Mouse (Mus musculus) heart, adult 2 months (tissue): ENCODE measurements around the gene Tmem144. TPM values are rescaled to one million over a fixed set of nuclear protein-coding genes. Genes with fewer than 3 reads are reported as not detected.

Experiments used
- DNase-seq, 2 experiments: peaks; one replicate each; pipeline ENCODE4 v3.0.0; 2021
- H3K27ac ChIP-seq: fragments of 200-600 bp; 2 replicates; pipeline ENCODE4 v1.8.1; 2022
- H3K27me3 ChIP-seq: fragments of 200-500 bp; 2 replicates; pipeline ENCODE4 v1.6.1; 2012; ENCODE audit warnings: mild to moderate bottlenecking, low read length, inconsistent platforms, mixed read lengths; ENCODE audit not compliant: control insufficient read depth, insufficient read depth
- H3K36me3 ChIP-seq: fragments of 200-500 bp; 2 replicates; pipeline ENCODE4 v1.6.1; 2012; ENCODE audit warnings: low read length, inconsistent platforms; ENCODE audit not compliant: control insufficient read depth, insufficient read depth
- H3K4me1 ChIP-seq: fragments of 200-500 bp; 2 replicates; pipeline ENCODE4 v1.6.1; 2011; ENCODE audit warnings: low read length; ENCODE audit not compliant: control insufficient read depth, insufficient read depth
- H3K4me3 ChIP-seq: fragments of 200-600 bp; 2 replicates; pipeline ENCODE4 v1.8.1; 2022
- H3K79me2 ChIP-seq: fragments of 200-500 bp; replicated peaks from 2 replicates; pipeline ENCODE4 v1.6.1; 2012; ENCODE audit warnings: mild to moderate bottlenecking, inconsistent platforms, low read length, moderate library complexity, mixed read lengths; ENCODE audit not compliant: control insufficient read depth, insufficient read depth
- H3K9ac ChIP-seq: fragments of 200-500 bp; 2 replicates; pipeline ENCODE4 v1.6.1; 2012; ENCODE audit warnings: low read depth, mild to moderate bottlenecking, control low read depth, inconsistent platforms, low read length, mixed read lengths
- CTCF ChIP-seq: fragments of 200-600 bp; IDR thresholded peaks from 2 replicates; pipeline ENCODE4 v1.8.1; 2022; ENCODE audit warnings: antibody characterized with exemption, mild to moderate bottlenecking, moderate library complexity
- EP300 ChIP-seq: fragments of 200-500 bp; IDR thresholded peaks from 2 replicates; pipeline ENCODE4 v1.6.1; 2011; ENCODE audit warnings: low read depth, low read length, control low read depth; ENCODE audit not compliant: insufficient read depth
- POLR2A ChIP-seq: fragments of 200-500 bp; IDR thresholded peaks from 2 replicates; pipeline ENCODE4 v1.6.1; 2011; ENCODE audit warnings: mild to moderate bottlenecking, low read depth, low read length, control low read depth; ENCODE audit not compliant: insufficient read depth
- WGBS: fragments of 180-500 bp; shearing (Covaris S2); methylation state at CpG from one replicate; pipeline ENCODE4 v1.1.7; 2018; 5-methylcytosine and 5-hydroxymethylcytosine counted together
- intact Hi-C: fragments of 180-260 bp; cut with DNase I; formaldehyde crosslinking; loops from one replicate; pipeline ENCODE4 v1.15.1; 2025
- polyA plus RNA-seq: library from polyadenylated mRNA; depleted of rRNA; stranded (reverse); fragments of >200 nt; gene quantifications from 2 replicates; pipeline ENCODE4 v1.2.3, GENCODE M21; 2012
- total RNA-seq, 2 experiments: library from RNA; stranded (reverse); gene quantifications; 2 replicates each; pipeline ENCODE4 v1.2.3; 2021

Tmem144 gene
- total and polyA plus RNA-seq, 3 experiments, result 5.7 to 15.6 (median 11.4) TPM

- Histone ChIP-seq H3K4me3 (no peak overlapping the region), H3K9ac (no peak overlapping the region), H3K4me1 (no peaks in the 10 kb centered on the region), H3K79me2 (no peaks in the 10 kb centered on the region), H3K36me3 (no peaks in the 10 kb centered on the region), H3K27me3 (no peaks in the 10 kb centered on the region), H3K27ac (no peak overlapping the region)
- no peak for DNase-seq
- intact Hi-C loops, result no loop called here
- 86% methylated on average over 3 of the region's 3 CpGs for WGBS
- no peak for TF ChIP-seq EP300
- no peak for TF ChIP-seq CTCF
- no peak for TF ChIP-seq POLR2A
Measured at GRCm38 (mm10) chr3:79858221-79858620, 5.6 kb upstream of the Tmem144 start.

- no peak for DNase-seq
- Histone ChIP-seq H3K36me3 (no peaks in the 10 kb centered on the region), H3K4me1 (no peaks in the 10 kb centered on the region), H3K79me2 (no peaks in the 10 kb centered on the region), H3K27ac (no peak overlapping the region), H3K4me3 (no peak overlapping the region), H3K27me3 (no peaks in the 10 kb centered on the region), H3K9ac (no peak overlapping the region)
- 83% methylated on average over 5 of the region's 5 CpGs for WGBS
- TF ChIP-seq POLR2A, result no peak
- no peak for TF ChIP-seq EP300
- no peak for TF ChIP-seq CTCF
- intact Hi-C loops, result no loop called here
Measured at GRCm38 (mm10) chr3:79857780-79858179, 5.2 kb upstream of the Tmem144 start.

DNA sequence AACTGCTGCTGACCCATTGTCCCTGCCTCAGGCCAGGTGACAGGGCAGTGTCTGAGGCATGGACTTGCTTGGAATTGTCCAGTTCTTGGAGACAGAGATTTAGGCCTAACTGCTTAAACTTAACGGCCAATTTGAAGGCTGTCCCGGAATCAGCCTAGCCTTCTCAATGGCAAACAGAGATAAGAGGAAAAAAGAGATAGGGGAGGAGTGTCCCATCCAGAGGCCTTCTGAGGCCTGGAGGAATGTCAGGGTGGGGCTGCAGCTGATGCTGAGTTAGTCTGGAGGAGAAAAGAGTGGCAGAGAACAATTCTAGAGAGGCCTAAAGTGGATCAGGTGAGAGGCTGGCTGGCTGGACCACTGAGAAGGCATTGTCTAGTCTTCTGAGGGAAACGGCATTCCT is 465 bp downstream of the Tmem144 start:
- 43% methylated on average over 3 of the region's 3 CpGs for WGBS
- H3K27ac ChIP-seq, result no peak overlapping the region
- no peaks in the 10 kb centered on the region for H3K4me1 ChIP-seq
- no peak overlapping the region for H3K4me3 ChIP-seq
- no peak for DNase-seq
- no peaks in the 10 kb centered on the region for H3K36me3 ChIP-seq
- intact Hi-C loops, result no loop called here
- H3K79me2 ChIP-seq, result no peaks in the 10 kb centered on the region
- H3K9ac ChIP-seq, result no peak overlapping the region
- no peaks in the 10 kb centered on the region for H3K27me3 ChIP-seq
- no peak for TF ChIP-seq CTCF
- no peak for TF ChIP-seq EP300
- no peak for TF ChIP-seq POLR2A

- intact Hi-C loops, result no loop called here
- no peak for DNase-seq
- TF ChIP-seq EP300 (no peak), POLR2A (no peak), CTCF (no peak)
Measured at GRCm38 (mm10) chr3:79850656-79851055, 1.9 kb downstream of the Tmem144 start.

GRCm38 (mm10) chr3:79849621-79850020 is 3.0 kb downstream of the Tmem144 start:
- H3K9ac ChIP-seq, result no peak overlapping the region
- no peak for DNase-seq
- no peaks in the 10 kb centered on the region for H3K4me1 ChIP-seq
- no peaks in the 10 kb centered on the region for H3K27me3 ChIP-seq
- H3K79me2 ChIP-seq, result no peaks in the 10 kb centered on the region
- WGBS, result 40% methylated on average over 2 of the region's 2 CpGs
- H3K4me3 ChIP-seq, result no peak overlapping the region
- no peak for TF ChIP-seq POLR2A
- TF ChIP-seq EP300, result no peak
- TF ChIP-seq CTCF, result no peak
- no peaks in the 10 kb centered on the region for H3K36me3 ChIP-seq
- intact Hi-C loops, result no loop called here
- H3K27ac ChIP-seq, result no peak overlapping the region

More at GRCm38 (mm10) chr3:79850656-79851055, 1.9 kb downstream of the Tmem144 start:
- H3K4me1 ChIP-seq, result no peaks in the 10 kb centered on the region
- no peaks in the 10 kb centered on the region for H3K79me2 ChIP-seq
- no peaks in the 10 kb centered on the region for H3K36me3 ChIP-seq
- no peak overlapping the region for H3K4me3 ChIP-seq
- 66% methylated on average over 6 of the region's 6 CpGs for WGBS
- no peak overlapping the region for H3K9ac ChIP-seq
- no peaks in the 10 kb centered on the region for H3K27me3 ChIP-seq
- no peak overlapping the region for H3K27ac ChIP-seq

DNA sequence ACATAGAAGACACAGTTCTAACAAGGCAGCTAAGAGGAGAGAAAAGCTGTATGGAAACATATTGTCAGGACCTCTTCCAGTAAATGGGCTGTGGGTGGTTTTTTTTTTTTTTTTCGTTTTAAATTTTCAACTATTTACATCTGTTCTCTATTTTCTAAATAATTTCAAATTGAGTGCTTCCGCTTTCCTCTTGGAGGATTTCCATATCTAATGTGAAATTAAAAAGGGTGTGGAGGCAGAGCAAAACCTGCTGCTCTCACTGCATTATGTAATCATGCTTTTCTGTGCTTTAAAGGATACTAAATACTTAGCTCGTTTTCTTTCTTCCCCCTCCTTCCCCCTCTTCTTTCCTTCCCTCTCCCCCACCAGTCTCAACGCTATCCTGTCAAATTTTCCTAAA is 3.7 kb downstream of the Tmem144 start:
- no peaks in the 10 kb centered on the region for H3K79me2 ChIP-seq
- TF ChIP-seq EP300 (no peak), POLR2A (no peak), CTCF (no peak)
- WGBS, result 49% methylated on average over 4 of the region's 4 CpGs
- H3K36me3 ChIP-seq, result no peaks in the 10 kb centered on the region
- H3K9ac ChIP-seq, result no peak overlapping the region
- no peak overlapping the region for H3K27ac ChIP-seq
- no peaks in the 10 kb centered on the region for H3K4me1 ChIP-seq
- no peak for DNase-seq
- intact Hi-C loops, result no loop called here
- H3K4me3 ChIP-seq, result no peak overlapping the region
- H3K27me3 ChIP-seq, result no peaks in the 10 kb centered on the region
